Mouse (Mus musculus): ENCODE results near the gene Trim13.

Trim13 gene

GRCm38 (mm10) chr14:61597968-61598367, at the start of gene Trim13:
Gene Trim13, plus strand, starts transcription at chr14:61598247.
- 77% methylated on average over 5 of the region's 5 CpGs for WGBS

DNA sequence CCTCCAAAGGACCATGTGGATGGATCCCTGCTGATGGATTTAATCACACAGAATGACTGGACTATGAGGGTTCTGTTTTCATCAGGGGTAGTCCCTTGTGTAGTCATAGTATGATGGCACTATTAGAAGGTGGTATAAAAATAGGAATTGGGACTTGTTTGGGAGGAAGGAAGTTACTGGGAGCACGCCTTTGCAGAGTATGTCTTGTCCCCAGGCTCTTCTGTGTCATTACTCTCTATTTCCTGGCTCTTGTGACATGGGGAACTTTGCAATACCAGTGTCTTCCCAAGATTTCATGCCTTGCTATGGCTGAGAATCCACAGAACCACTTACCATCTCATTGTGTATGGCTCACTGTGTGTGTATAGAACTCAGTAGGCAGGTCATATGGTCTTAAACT, 49.4 kb upstream of the Trim13 start:
- WGBS, result 88% methylated on average over 1 of the region's 1 CpGs

GRCm38 (mm10) chr14:61555931-61556288, 42.1 kb upstream of the Trim13 start:
- 7% methylated on average over 6 of the region's 6 CpGs for WGBS

DNA sequence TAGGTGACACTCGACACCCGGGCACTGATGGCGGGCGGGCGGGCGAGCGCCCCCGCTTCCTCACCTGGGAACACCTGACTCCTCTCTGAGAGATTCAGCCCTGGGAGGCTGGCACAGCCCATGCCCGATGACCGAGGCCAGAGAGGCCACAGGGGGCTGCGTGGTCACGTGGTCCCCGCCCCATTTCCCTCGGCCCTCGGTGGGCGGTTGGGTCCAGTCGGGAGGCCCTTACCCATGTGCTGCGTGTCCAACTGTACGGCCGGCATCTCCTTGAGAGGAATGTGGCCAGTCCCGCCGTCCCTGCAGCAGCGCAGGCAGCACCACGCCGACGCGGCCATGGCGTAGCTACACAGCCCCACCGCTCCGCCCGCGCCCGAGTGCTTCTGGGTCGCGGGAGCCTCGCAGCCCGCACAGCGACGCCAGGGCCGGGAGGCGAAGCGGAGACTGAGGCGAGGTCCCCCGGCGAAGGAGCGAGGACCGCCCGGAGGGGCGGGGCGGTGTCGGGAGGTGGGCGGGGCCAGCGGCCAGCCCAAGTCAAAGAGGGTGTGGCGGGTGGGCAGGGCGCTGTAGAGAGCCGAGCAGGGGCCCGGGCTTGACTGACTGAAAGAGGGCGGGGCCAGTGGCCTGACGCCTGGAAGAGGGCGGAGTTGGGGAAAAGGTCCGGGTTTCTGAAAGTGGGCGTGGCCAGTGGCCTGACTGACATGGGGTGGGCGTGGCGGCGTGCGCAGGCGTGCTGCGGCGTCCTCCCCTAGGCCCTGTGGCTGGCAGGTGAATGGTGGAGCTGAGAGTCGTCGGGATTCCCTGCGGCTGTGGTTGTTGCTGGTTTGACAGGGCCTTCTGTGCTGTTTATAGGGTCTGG, 41.5 kb upstream of the Trim13 start, which contains the start of gene Spryd7:
TSS of gene Spryd7 (minus strand) at position 598 of the 859 bp plus-strand sequence.
- under 1% methylated on average over 72 of the region's 72 CpGs for WGBS

DNA sequence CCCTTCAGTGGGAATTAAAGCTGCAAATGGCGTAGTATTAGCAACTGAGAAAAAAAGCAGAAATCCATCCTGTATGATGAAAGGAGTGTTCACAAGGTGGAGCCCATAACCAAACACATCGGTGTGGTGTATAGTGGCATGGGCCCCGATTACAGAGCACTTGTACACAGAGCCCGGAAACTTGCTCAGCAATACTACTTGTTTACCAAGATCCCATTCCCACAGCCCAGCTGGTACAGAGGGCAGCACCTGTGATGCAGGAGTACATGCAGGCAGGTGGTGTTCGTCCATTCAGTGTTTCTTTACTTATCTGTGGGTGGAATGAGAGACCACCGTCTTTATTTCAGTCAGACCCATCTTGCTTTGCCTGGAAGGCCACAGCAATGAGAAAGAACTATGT, 39.1 kb upstream of the Trim13 start:
- 93% methylated on average over 6 of the region's 6 CpGs for WGBS

GRCm38 (mm10) chr14:61559856-61560255, 38.2 kb upstream of the Trim13 start:
- WGBS, result 77% methylated on average over 3 of the region's 3 CpGs

GRCm38 (mm10) chr14:61566211-61566610, 31.8 kb upstream of the Trim13 start:
- WGBS, result 89% methylated on average over 4 of the region's 4 CpGs

DNA sequence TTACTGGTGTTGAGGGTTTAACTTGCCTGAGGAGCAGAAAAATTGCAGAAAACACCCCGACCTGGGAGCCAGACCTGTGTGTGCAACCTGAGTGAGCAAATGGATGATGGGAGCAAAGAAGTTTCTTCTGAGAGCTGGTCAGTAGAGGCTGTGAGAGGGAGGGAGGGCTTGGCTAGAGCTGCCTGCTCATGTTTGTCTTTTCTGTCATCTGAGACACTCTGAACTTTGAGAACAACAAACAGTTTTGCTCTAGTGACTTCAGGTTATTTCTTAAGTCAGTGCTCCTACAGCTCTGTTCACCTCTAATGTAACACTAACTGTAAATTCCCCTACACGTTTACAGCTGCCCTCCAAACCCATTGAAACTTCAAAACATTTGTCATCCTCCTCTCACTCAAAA, 28.7 kb upstream of the Trim13 start:
- WGBS, result 76% methylated on average over 2 of the region's 2 CpGs

DNA sequence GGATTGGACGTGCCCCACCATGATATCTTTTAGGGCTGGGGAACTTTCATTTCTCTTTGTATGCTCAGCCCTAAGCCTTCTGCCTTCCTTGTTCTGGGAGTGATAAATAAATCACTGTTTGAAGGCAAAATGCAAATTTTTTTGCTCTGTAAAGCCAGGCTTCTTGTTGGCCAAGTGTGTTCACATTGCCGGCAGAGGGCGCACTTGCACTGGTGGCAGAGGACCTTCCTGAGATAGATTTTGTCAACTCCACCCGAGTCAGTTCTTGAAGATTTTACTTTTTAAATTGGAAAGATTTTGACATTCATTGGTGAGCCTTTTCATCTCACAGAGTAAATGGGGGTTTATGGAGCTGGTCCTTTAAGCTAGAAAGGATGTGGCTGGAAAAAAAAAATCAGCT, 26.7 kb upstream of the Trim13 start:
- WGBS, result 11% methylated on average over 4 of the region's 4 CpGs

DNA sequence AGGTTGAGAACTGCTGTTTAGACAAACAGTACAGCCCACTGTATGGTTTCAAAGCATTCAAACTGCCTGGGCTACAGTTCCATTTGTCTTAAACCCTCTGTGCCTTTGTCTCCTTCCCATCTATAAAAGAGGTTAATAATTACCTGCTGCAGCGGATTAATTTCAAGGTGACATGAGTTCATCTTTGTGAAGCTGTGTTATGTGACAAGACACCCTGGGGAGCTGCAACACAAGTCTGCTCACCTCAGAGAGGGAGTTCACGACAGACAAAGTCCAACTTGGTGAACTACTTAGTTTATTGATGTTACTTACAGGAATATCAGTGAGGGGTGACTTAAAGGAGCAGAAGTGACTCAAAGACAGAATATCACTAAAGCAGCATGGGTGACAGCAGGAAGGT, 25.9 kb upstream of the Trim13 start:
- whole genome bisulfite sequencing, result 82% methylated on average over 2 of the region's 2 CpGs

GRCm38 (mm10) chr14:61575066-61575465, 23.0 kb upstream of the Trim13 start:
- 78% methylated on average over 10 of the region's 10 CpGs for WGBS

DNA sequence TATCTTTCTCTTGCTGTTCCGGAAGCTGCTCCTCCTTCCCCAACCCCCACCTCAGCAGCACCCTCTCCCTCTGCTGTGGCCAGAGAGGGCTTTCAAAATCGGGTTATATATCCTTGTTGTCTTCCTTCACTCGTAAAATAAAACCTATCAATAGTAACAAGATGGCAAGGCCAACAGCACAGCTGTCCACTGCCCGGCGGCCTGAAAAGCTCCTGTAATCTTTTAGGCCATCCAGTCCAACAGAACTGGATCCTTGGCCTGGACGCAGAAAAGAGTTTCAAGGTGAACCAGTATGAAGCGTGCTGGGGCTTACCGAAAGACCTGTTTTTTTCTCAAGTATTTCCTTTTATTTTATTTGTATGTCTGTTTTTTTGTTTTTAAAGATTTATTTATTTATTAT, 22.1 kb upstream of the Trim13 start:
- 87% methylated on average over 8 of the region's 8 CpGs for WGBS

GRCm38 (mm10) chr14:61589288-61590065, 8.6 kb upstream of the Trim13 start:
- WGBS, result 75% methylated on average over 4 of the region's 4 CpGs

DNA sequence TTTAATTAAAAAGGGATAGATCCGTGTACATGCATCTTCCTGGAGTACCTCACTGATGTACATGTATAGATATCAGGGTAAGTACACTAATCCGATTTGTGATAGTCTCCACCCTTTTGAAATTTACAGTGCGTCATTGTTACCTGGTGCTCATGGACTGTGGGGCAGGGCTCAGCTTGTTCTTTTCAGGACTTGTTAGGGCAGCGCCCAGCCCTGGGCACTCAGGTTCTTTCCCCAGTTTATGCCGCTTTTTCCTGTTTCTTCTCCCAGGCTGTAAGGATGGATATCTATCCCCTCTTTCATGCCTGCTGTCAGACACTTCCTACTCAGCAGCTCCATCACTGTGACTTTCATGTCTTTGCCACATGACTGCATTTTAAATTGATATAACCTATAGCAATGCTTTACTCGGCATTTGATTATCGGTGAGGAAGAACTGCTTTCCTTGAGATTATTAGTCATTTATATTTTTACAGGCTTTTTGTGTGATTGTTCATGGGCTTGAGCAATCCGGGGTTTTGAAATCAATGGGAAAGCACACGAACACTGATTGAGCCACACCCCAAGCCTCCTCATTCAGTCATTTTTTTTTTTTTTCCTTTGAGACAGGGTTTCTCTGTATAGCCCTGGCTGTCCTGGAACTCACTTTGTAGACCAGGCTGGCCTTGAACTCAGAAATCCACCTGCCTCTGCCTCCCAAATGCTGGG, 1.2 kb upstream of the Trim13 start:
- WGBS, result 91% methylated on average over 9 of the region's 9 CpGs

DNA sequence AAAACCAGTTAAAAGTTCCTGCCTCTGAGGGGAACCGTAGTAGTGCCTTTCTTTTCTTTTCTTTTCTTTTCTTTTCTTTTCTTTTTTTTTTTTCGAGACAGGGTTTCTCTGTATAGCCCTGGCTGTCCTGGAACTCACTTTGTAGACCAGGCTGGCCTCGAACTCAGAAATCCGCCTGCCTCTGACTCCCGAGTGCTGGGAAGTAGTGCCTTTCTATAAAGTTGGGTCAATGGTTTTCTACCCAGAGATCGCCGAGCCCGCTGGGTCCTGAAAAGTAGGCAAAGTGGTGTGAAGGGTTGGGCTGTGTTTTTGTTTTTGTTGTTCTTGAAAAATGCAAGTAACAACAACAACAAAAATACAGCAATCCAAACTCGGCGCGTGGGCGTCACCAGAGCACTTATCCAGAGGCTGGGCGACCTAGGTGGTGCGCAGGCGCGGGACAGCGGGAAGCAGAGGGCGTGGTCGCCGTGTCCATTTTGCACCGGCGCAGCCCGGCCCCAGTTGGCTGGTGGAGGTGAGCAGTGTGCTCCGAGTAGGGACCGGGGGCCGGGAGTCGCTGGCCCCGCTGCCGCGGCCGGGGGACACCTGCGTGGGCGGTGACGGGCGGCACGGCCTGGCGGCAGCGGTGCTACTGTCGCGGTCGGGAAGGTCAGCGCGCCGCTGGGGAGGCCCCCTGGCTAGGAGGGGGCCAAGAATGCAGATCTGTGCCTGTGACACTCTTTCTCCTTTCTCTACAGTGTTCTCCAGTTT, 1.2 kb downstream of the Trim13 start:
- 4% methylated on average over 44 of the region's 44 CpGs for WGBS

- WGBS, result 66% methylated on average over 9 of the region's 9 CpGs
These were observed 3.3 kb downstream of the Trim13 start for GRCm38 (mm10) chr14:61601348-61601747.

DNA sequence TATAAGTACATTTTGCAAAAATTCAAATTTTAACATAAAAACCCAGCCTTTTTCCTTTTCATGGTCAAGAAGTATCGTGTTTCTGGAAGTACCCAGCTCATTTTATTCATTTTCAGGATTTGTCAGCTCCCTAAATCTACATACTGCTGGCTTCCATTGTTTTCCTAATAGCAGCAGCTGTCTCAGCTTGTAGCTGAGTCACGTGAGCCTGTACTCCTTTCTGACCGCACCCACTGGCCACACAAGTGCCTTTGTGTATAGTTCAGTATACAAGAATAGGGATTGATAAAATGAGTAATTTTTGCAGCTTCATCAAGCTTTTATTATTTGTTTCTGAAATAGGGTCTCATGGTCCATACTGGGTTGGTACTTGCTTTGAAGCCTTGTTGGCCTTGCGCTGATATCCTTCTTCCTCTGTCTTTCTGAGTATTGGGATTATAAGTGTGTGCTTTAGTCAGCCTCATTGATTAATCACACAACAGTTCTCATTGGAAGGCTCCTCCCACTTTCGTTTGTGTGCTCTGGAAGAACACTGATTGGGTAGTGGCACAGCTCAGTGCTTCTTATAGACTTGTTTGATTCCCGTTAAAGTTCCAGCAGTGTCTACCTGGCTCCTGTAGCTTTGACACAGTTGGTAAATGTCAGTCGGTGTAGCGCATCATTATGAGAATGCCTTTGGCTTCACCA, 5.2 kb downstream of the Trim13 start:
- WGBS, result 68% methylated on average over 8 of the region's 8 CpGs

DNA sequence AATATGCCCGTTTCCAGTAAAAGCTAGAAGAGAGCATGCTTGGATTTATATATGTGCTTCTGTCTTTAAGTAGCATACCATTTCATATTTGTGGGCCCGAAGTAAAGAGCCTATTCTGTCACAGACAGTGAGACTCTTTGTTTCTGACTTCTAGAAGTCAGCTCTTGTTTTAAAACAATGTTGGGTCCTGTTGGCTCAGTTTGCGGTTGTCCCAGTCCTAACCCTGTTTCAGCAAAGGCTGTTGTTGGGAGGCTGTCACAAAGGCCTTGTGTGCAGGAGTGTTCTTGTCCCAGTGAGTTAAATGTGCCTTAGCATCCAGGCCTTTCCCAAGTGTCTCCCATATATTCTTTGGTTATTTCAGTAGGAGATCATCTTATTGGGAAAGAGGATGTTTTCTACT, 6.0 kb downstream of the Trim13 start:
- 72% methylated on average over 3 of the region's 3 CpGs for WGBS

DNA sequence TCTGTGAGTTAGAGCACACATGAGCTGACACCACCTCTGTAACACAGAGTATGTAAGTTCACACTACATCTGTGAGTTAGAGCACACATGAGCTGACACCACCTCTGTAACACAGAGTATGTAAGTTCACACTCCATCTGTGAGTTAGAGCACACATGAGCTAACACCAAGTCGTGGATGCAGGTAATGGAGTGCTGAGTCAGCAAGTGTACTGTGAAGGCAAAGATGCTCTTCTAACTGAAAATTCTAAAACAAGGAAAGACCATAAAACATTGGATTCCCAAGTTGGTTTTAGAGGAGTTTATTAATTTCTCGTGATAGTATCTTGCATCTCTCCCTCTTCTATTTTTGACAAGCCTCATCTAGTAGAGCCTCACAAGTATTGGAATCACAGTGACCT, 8.0 kb downstream of the Trim13 start:
- whole genome bisulfite sequencing, result 75% methylated on average over 2 of the region's 2 CpGs

DNA sequence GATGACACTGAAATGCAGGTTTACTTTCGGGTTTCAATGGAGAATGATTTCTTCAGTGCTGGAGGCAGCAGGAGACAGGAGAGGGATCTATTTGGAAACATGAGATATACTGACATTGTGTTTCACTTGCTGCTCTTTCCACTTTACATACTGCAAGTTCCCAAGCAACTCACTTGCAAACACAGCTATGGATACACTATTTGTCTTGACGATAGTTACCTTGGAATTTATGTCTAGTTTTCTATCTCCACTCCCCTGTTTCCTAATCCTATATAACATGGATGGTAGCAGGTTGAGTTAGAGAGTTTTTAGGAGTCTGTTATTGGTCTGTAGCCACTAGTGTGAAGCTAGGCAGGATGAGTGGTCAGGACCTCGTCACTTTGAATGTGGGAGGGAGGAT, 9.1 kb downstream of the Trim13 start, which contains the start of gene Kcnrg:
TSS of gene Kcnrg (plus strand) at position 301 of the 400 bp plus-strand sequence.
- 91% methylated on average over 3 of the region's 3 CpGs for WGBS

- WGBS, result 93% methylated on average over 5 of the region's 5 CpGs
These were observed 13.7 kb downstream of the Trim13 start for GRCm38 (mm10) chr14:61611766-61612165.
